Comparison of ENCODE assay signal across 8 mouse cellular contexts in genomic region chr3:116766963-116767362, GRCm38 (mm10). TPM values are rescaled to one million over a fixed set of nuclear protein-coding genes. Genes with fewer than 3 reads are reported as not detected.
DNase-seq lines count a peak whose midpoint lies in the region; ATAC-seq and TF ChIP-seq lines count a peak whose summit lies in the region.
"Not testable (repeated sequence)": the region's sequence is repeated elsewhere in the genome, so short reads cannot be mapped to it uniquely, and the experiment has no call there.

No protein-coding gene starts in this region.

- 70% methylated on average over 7 of the region's 7 CpGs for WGBS in bone marrow, adult 2 months

- ATAC-seq in megakaryocyte progenitor cell, adult 5-6 weeks (replicated peaks; ENCODE audit: poor library complexity): peak; percentile 80

- not testable (repeated sequence) for TF ChIP-seq POLR2A in bone marrow, adult 2 months (IDR thresholded peaks at IDR 0.05; ENCODE audit: borderline replicate concordance, control insufficient read depth, low read depth, low read length)

- peak; percentile 54 for DNase-seq in 416B (ENCODE audit: low read depth)
- peak; percentile 17 for DNase-seq in MEL-GATA-1-ER (ENCODE audit: extremely low read depth, low read depth)
- DNase-seq in embryo, embryonic 11 days: peak; percentile 14
- peak; percentile 13 to 22 for DNase-seq in heart, postnatal 36 days
- not testable (repeated sequence) for DNase-seq in left cerebral cortex, adult 2 months (ENCODE audit: extremely low spot score in 1 of 2, low spot score in 2 of 2)
- DNase-seq in splenic B cell, adult 2 months (ENCODE audit: low read depth, low spot score): peak; percentile 56

- intact Hi-C loops in heart, postnatal 36 days (cut with DNase I): loop anchor here (5.0 kb wide), 1 partner anchor 70 kb away; no protein-coding TSS in a partner anchor
- intact Hi-C loops in left cerebral cortex, adult 2 months (cut with DNase I): not testable (repeated sequence)

- H3K27ac ChIP-seq in bone marrow, adult 2 months (ENCODE audit: control insufficient read depth, insufficient read depth, low read depth, low read length, poor library complexity); left cerebral cortex, adult 2 months: not testable (repeated sequence)

- not testable (repeated sequence) for H3K27me3 ChIP-seq in splenic B cell, adult 2 months (ENCODE audit: control insufficient read depth, insufficient read depth, low read length, poor library complexity, severe bottlenecking)

- peak; percentile 74 for TF ChIP-seq CTCF in bone marrow, adult 2 months (IDR thresholded peaks at IDR 0.05; ENCODE audit: control insufficient read depth, insufficient read depth, low read length)
- peak; percentile 51 for TF ChIP-seq CTCF in left cerebral cortex, adult 2 months (IDR thresholded peaks at IDR 0.05)

- H3K4me3 ChIP-seq in bone marrow, adult 2 months (replicated peaks; ENCODE audit: control insufficient read depth, low read depth, low read length); left cerebral cortex, adult 2 months: not testable (repeated sequence)

- H3K4me1 ChIP-seq in bone marrow, adult 2 months (ENCODE audit: control insufficient read depth, insufficient read depth, low read length): not testable (repeated sequence)

- H3K36me3 ChIP-seq in splenic B cell, adult 2 months (ENCODE audit: control insufficient read depth, insufficient read depth, low read length, poor library complexity, severe bottlenecking): not testable (repeated sequence)

RNA-seq across cellular contexts. Expression of gene Agl, which starts 41.0 kb away (rescaled TPM):
- 2.2 and 4.7 TPM in 2 replicates for polyA plus RNA-seq in bone marrow, adult 2 months (2011; ENCODE audit: insufficient read depth, insufficient read length, low replicate concordance, missing spikeins)
- total RNA-seq in heart, postnatal 36 days (2021): 100 to 1,000 TPM; 189 to 212 TPM
- 10 to 100 TPM; 25.3 to 25.8 TPM for total RNA-seq in left cerebral cortex, adult 2 months (2021)
- 12.8 and 15.5 TPM in 2 replicates for total RNA-seq in megakaryocyte progenitor cell, adult 5-6 weeks (2015)
- total RNA-seq in megakaryocyte progenitor cell, adult 5-6 weeks (2017): 10.4 and 14.0 TPM in 2 replicates

RNA-seq across cellular contexts. Expression of gene Slc35a3, which starts 54.3 kb away (rescaled TPM):
- polyA plus RNA-seq in bone marrow, adult 2 months (2011; ENCODE audit: insufficient read depth, insufficient read length, low replicate concordance, missing spikeins): 4.0 and 5.7 TPM in 2 replicates
- total RNA-seq in heart, postnatal 36 days (2021): 10 to 100 TPM; 12.8 to 15.3 TPM
- 10 to 100 TPM; 15.7 to 17.7 TPM for total RNA-seq in left cerebral cortex, adult 2 months (2021)
- total RNA-seq in megakaryocyte progenitor cell, adult 5-6 weeks (2015): 42.5 and 45.9 TPM in 2 replicates
- 51.3 and 60.6 TPM in 2 replicates for total RNA-seq in megakaryocyte progenitor cell, adult 5-6 weeks (2017)

Comparison
In these comparisons a context has a peak if more than half of its experiments do, and no peak if none do; other contexts are left out.
1. RNA of gene Agl, which starts 41.0 kb away (total RNA-seq): 189 to 212 TPM in heart, postnatal 36 days; 25.3 to 25.8 TPM in left cerebral cortex, adult 2 months and 10.4 to 15.5 TPM in megakaryocyte progenitor cell, adult 5-6 weeks; every median in the first group is over 4 times any median in the second.